Mouse (Mus musculus) forebrain, embryonic 10.5 days (tissue): ENCODE measurements around the gene 1190002N15Rik. TPM values are rescaled to one million over a fixed set of nuclear protein-coding genes. Genes with fewer than 3 reads are reported as not detected.

ENCODE experiments used
- polyA plus RNA-seq: library from polyadenylated mRNA; unstranded; fragments of >200 nt; fragmentation: Nextera tagmentation; extraction: Ambion mirVana; gene quantifications from 2 replicates; pipeline ENCODE4 v1.2.1, GENCODE M21; 2016

1190002N15Rik gene
- polyA plus RNA-seq, 1 experiment from 2014 or later = 3.9 TPM

Other genes starting within 250 kb of the 1190002N15Rik start
- gene Slc9a9, start 131.8 kb upstream of the 1190002N15Rik start, polyA plus RNA-seq = 0.91 and 1.2 TPM in 2 replicates